Mouse (Mus musculus) liver, embryonic 12.5 days (tissue): ENCODE results near the gene Sytl1. TPM values are rescaled to one million over a fixed set of nuclear protein-coding genes. Genes with fewer than 3 reads are reported as not detected.

Source experiments
- ATAC-seq: fragments of 200-750 bp; cut with Nextera tagmentation; 2 replicates; pipeline ENCODE4 v1.8.0; 2017; ENCODE audit warnings: moderate number of reproducible peaks, mild to moderate bottlenecking, moderate library complexity
- H3K27ac ChIP-seq: fragments of 300-500 bp; sonication (generic); 2 replicates; pipeline ENCODE4 v1.5.1; 2016; ENCODE audit warnings: mild to moderate bottlenecking
- H3K27me3 ChIP-seq: fragments of 300-500 bp; sonication (generic); replicated peaks from 2 replicates; pipeline ENCODE4 v1.6.1; 2016; ENCODE audit warnings: mild to moderate bottlenecking, moderate library complexity
- H3K36me3 ChIP-seq: fragments of 300-500 bp; sonication (generic); 2 replicates; pipeline ENCODE4 v1.6.1; 2016; ENCODE audit warnings: mild to moderate bottlenecking, moderate library complexity
- H3K4me1 ChIP-seq: fragments of 300-500 bp; sonication (generic); 2 replicates; pipeline ENCODE4 v1.6.1; 2016
- H3K4me2 ChIP-seq: fragments of 300-500 bp; sonication (generic); 2 replicates; pipeline ENCODE4 v1.6.1; 2016; ENCODE audit warnings: mild to moderate bottlenecking, moderate library complexity
- H3K4me3 ChIP-seq: fragments of 300-500 bp; sonication (generic); 2 replicates; pipeline ENCODE4 v1.5.1; 2016; ENCODE audit warnings: mild to moderate bottlenecking, moderate library complexity
- H3K9ac ChIP-seq: fragments of 300-500 bp; sonication (generic); 2 replicates; pipeline ENCODE4 v1.6.1; 2016; ENCODE audit warnings: mild to moderate bottlenecking, moderate library complexity
- H3K9me3 ChIP-seq: fragments of 300-500 bp; sonication (generic); replicated peaks from 2 replicates; pipeline ENCODE4 v1.6.1; 2016; ENCODE audit warnings: mild to moderate bottlenecking, moderate library complexity
- WGBS: fragments of 180-500 bp; shearing (Covaris S2); methylation state at CpG from one replicate; pipeline ENCODE4 v1.1.7; 2016; ENCODE audit not compliant: insufficient replicate concordance; 5-methylcytosine and 5-hydroxymethylcytosine counted together
- polyA plus RNA-seq: library from polyadenylated mRNA; unstranded; fragments of >200 nt; fragmentation: Nextera tagmentation; extraction: Ambion mirVana; gene quantifications from 2 replicates; pipeline ENCODE4 v1.2.1, GENCODE M21; 2016

Gene Sytl1
- polyA plus RNA-seq, 1 experiment from 2014 or later: 0.46 TPM

DNA sequence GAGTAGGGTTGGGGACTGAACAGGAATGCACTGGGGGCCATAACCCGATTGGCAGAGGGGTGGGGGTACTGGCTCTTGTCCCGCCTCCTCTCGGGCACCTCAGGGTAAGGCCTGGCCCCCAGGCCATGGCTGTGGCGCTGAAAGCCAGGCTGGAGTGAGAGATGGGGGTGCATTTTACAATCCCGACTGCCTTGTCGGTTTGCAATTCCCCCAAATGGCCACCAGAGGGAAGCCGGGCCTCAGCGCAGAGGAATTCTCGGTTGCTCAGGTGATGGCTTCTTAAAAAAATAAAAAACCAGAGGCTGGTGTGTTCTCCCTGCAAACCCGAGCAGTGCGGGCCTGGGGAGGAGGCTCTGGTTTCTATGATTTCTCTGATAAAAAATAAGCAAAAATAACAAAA is 53.5 kb downstream of the Sytl1 start:
- ATAC-seq: no peak
- no peak overlapping the region for H3K27ac ChIP-seq
- H3K4me3 ChIP-seq: no peak overlapping the region
- H3K9ac ChIP-seq: no peak overlapping the region
- no peaks in the 10 kb centered on the region for H3K9me3 ChIP-seq
- H3K4me2 ChIP-seq: no peak overlapping the region
- 3% methylated on average over 11 of the region's 11 CpGs for WGBS
- peaks cover 22% of the 10 kb centered on the region for H3K4me1 ChIP-seq
- H3K36me3 ChIP-seq: no peaks in the 10 kb centered on the region
- peaks cover 73% of the 10 kb centered on the region for H3K27me3 ChIP-seq

DNA sequence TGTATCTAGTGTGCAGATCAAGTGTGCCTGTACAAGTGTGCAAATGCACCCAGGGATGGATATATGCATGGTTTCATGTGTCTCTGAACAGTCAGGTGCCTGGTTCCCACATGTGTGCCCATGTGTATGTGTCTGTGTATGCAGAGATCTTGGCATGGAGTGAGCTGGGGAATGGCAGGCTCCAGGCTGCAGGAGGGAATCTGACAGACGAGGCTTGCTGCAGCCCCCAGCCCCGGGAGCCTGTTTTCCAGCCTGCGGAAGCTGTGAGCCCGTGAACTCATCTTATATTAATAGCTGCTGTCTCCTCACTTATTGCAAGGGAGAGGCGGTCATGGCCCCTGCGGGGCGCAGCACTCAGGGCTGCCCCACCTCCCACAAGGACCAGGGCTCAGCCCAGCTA is 58.5 kb downstream of the Sytl1 start:
- Histone ChIP-seq H3K9me3 (no peaks in the 10 kb centered on the region), H3K9ac (no peak overlapping the region), H3K4me1 (peaks cover 28% of the 10 kb centered on the region), H3K36me3 (no peaks in the 10 kb centered on the region), H3K4me2 (no peak overlapping the region), H3K27ac (no peak overlapping the region; the same call in 1 of the 2 replicates), H3K27me3 (peaks cover 26% of the 10 kb centered on the region), H3K4me3 (no peak overlapping the region)
- 52% methylated on average over 7 of the region's 7 CpGs for WGBS
- no peak for ATAC-seq

DNA sequence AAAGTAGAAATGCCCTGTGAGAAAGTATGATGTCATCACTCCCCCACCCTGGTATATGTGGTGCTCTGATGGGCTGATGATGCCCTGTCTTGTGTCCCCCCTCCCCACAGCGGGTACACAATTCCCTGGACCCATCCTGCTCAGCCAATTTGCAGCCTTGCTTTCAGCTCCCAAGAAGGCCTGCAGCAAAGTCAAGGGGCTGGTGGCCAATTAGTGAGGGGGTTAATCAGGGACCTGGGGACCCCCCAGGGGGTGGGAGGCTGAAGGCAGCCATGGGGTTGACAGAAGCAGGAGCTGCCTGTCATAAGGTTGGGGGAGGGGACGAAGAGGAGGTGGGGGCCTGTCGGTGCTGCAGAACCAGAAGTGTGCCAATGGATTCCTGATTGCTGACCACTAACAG is 59.3 kb downstream of the Sytl1 start:
- H3K4me1 ChIP-seq: peaks cover 33% of the 10 kb centered on the region
- peaks cover 18% of the 10 kb centered on the region for H3K27me3 ChIP-seq
- no peak overlapping the region for H3K27ac ChIP-seq
- H3K9ac ChIP-seq: no peak overlapping the region
- H3K4me3 ChIP-seq: no peak overlapping the region
- no peak for ATAC-seq
- H3K9me3 ChIP-seq: no peaks in the 10 kb centered on the region
- WGBS: 36% methylated on average over 3 of the region's 3 CpGs
- H3K36me3 ChIP-seq: 0 out of 2 replicates have a peak, but pooled peaks cover 3% of the 10 kb centered on the region
- H3K4me2 ChIP-seq: no peak overlapping the region

Other genes starting within 250 kb of the Sytl1 start
- 35.9 and 42.2 TPM in 2 replicates for gene Wasf2, start 132.6 kb downstream of the Sytl1 start, polyA plus RNA-seq
- 0.12 and 0.26 TPM in 2 replicates for gene Cd164l2, start 51.0 kb downstream of the Sytl1 start, polyA plus RNA-seq
- not detected in 2 replicates for gene Gpr3, start 50.6 kb downstream of the Sytl1 start, polyA plus RNA-seq
- gene Map3k6, start 22.3 kb downstream of the Sytl1 start, polyA plus RNA-seq: 2.8 and 3.6 TPM in 2 replicates
- gene Tmem222, start 14.7 kb upstream of the Sytl1 start, polyA plus RNA-seq: 47.6 and 48.4 TPM in 2 replicates
- 10.0 and 11.2 TPM in 2 replicates for gene Wdtc1, start 90.4 kb upstream of the Sytl1 start, polyA plus RNA-seq
- gene Slc9a1, start 106.6 kb upstream of the Sytl1 start, polyA plus RNA-seq: 4.2 and 4.9 TPM in 2 replicates
- gene Tent5b, start 217.0 kb upstream of the Sytl1 start, polyA plus RNA-seq: 0.06 TPM in 1 of 2 replicates, not detected in the other
- gene Trnp1, start 235.4 kb upstream of the Sytl1 start, polyA plus RNA-seq: 0.14 and 0.27 TPM in 2 replicates